Mouse (Mus musculus) adrenal gland, postnatal 4 days (tissue): ENCODE data around the gene Il11ra1. TPM values are rescaled to one million over a fixed set of nuclear protein-coding genes. Genes with fewer than 3 reads are reported as not detected.
"Not testable (repeated sequence)": the region's sequence is repeated elsewhere in the genome, so short reads cannot be mapped to it uniquely, and the experiment has no call there.

Experiments used
- DNase-seq, 2 experiments: peaks; one replicate each; pipeline ENCODE4 v3.0.0; 2021 to 2022; ENCODE audit warnings: low spot score in 2 of 2, mixed read lengths in 2 of 2
- long read RNA-seq, 2 experiments: library from polyadenylated mRNA; stranded (forward); transcript quantifications; one replicate each; pipeline ENCODE4 v2.0.0; 2021
- total RNA-seq, 2 experiments: library from RNA; stranded (reverse); gene quantifications; 2 replicates each; pipeline ENCODE4 v1.2.3; 2021

Il11ra1 gene
- total RNA-seq, result 10 to 100 TPM; 87.9 to 89.4 TPM
- long read RNA-seq, experiment 1, transcript Il11ra1-204 (13 exons, 1,768 nt), result minor isoform, 7 of 137 reads
- long read RNA-seq, experiment 1, transcript Il11ra1-201 (13 exons, 2,009 nt), result major isoform, 107 of 137 reads
- long read RNA-seq, experiment 1, partial matches to known transcripts, result 14 of 137 reads
- long read RNA-seq, experiment 1, other reads (novel, unspliced or antisense), result 9 of 137 reads
- long read RNA-seq, experiment 2, transcript Il11ra1-204 (13 exons, 1,768 nt), result minor isoform, 11 of 177 reads
- long read RNA-seq, experiment 2, transcript Il11ra1-201 (13 exons, 2,009 nt), result major isoform, 119 of 177 reads
- long read RNA-seq, experiment 2, partial matches to known transcripts, result 23 of 177 reads
- long read RNA-seq, experiment 2, other reads (novel, unspliced or antisense), result 23 of 177 reads

DNA sequence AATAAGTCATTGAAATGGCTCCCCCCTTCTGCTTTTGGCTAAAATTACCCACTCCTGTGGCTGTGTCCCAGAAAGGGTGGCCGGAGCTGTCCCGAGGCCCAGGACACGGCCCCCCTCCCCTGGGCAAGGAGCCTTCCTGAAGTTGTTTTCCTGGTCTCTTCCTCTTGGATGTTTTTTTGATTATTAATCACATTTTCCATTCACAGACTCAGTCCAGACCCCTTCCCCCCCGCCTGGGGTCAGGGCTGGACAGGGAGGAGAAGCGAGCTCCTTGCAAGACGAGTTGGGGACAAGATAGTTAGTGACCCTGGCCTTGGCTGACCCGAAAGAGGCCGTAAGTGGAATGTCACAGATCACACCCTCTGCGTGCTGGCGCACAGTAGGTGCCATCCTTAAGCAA is at the start of gene Il11ra1:
Gene Il11ra1 (plus strand): TSS at position 207 of the 400 bp plus-strand sequence.
- not testable (repeated sequence) for DNase-seq

DNA sequence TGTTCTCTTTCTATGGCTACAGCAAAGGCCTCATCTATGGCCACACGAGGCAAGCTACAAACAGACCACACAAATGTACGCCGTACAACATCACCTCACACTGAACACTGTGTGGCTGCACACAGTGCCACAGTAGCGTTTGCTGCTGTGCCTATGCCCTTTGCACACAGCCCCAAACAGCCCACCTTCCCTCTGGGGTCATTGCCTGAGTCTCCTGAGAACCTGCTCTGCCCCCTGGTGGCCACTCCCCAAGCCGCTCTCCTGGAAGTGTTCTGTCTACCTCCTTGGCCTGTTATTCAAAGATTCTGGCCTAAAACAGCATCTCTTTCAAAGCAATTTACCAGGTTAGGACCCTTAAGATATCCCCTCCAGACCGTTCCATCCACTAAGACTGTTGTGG is 46.5 kb upstream of the Il11ra1 start:
- DNase-seq, result peak in 1 of 2 experiments; percentile 44

DNA sequence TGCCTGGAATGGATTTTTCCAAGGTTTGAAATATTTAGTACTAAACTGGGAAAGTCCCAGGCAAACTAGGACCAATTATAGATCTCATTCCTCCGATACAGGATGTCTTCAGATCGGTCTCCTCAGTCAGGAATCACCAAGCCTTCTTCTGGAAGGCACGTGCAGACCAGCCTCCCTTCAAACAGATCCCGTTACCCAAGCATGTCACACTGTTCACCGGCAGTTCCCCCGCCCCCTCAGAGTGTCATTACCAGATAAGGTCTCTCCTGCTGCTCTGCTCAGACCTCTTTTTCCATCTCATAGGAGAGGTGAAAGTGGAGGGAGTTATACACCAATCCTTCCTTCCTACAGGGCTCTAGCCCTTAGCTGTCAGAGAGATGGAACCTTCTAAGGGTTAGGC is 46.1 kb upstream of the Il11ra1 start:
- DNase-seq, result no peak

GRCm38 (mm10) chr4:41654217-41654616 is 45.6 kb upstream of the Il11ra1 start:
- peak in 1 of 2 experiments; percentile 49 for DNase-seq

DNA sequence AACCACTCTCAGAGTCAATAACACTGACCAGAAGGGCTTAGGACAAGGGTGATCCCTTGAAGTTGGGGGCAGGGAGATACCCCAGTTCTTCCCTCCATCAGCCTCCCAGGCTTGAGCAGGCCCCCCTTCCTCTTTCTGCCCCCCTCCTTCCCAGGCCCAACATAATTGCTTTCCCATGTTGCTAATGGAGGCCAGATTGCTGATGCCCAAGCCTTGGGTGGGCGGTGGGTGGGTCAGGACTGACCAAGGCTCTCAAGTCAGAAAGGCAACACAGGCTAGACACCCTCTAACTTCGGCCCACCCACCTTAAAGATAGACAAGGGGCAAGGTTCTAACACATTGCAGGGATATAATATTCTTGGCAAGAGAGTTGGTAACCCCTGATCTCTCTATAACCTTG is 44.3 kb upstream of the Il11ra1 start:
- no peak for DNase-seq

GRCm38 (mm10) chr4:41658566-41659384 is 41.0 kb upstream of the Il11ra1 start:
- DNase-seq, result no peak

DNA sequence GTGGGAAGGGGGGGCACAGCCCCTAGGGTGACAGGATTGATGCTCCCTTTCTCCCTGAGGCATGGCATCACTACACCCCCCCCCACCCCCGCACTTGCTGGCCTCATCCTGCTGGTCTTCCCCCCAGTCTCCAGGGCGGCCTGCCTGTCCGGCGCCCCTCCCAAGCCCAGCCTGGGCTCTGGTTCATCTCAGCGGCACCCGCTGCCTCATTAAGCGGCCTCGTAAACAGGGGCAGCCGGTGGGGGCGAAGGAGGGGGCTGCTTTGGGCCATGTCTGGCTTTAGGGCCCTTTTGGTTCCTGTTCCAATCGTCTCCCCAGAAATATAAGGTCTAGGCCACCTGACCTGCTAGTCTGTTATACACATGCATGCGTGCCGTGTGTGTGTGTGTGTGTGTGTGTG is 40.2 kb upstream of the Il11ra1 start:
- DNase-seq, result no peak

GRCm38 (mm10) chr4:41660851-41661430 is 38.8 kb upstream of the Il11ra1 start:
- DNase-seq, result no peak

- DNase-seq, result no peak
Observed at GRCm38 (mm10) chr4:41662723-41663122, 37.1 kb upstream of the Il11ra1 start.

- no peak for DNase-seq
Observed at GRCm38 (mm10) chr4:41663614-41664013, 36.2 kb upstream of the Il11ra1 start.

DNA sequence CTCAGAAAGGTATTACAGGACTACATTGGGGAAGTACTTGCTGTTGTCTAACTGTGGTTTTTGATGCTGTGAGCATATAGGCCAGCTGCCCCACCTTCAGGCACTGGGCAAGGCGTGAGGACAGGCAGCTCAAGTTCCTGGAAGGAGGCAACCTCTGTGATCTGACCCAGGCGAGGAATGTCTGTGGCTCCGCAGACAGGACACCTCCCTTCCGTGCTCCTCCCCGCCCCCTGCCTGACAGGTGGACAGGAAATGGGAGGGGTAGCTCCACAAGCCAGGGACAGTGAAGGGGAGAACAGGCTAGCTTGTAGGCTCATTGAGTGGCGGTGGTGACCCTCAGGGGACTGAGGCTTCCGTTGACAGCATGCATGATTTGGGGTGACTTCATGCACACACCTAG is 35.3 kb upstream of the Il11ra1 start:
- no peak for DNase-seq

DNA sequence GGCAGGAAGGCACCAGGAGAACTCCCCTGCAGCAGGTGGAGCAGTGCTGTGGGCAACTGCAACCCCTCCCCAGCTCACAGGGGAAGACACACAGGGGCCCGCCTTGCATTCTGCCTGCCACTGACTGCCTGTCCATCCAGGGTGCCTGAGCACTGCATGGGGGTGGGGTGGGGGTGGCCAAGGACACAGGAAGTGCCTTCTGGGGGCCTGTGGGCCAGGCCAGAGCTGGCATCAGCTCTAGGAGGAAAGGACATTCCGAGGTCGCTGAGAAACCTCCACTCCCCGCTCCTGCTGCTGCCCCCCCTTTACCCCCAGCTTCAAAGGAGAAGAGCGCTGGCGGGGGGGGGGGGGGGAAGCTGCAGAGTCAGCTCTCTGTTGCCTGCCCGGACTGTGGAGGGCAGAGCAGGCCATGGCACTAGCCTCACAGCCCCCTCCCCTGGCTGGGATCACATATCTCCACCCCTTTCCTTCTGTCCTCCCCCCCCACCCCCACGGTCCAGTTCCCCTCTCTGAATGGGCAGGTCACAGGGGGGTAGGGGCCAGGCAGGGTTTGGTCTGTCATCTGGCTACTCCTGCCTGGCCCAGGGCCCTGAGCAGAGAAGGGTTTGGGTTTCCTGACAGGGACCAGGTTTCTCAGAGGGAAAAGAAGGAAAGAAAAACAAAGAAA is 34.6 kb upstream of the Il11ra1 start:
- peak in 1 of 2 experiments; percentile 35 for DNase-seq

GRCm38 (mm10) chr4:41666646-41667045 is 33.1 kb upstream of the Il11ra1 start:
- no peak for DNase-seq

DNA sequence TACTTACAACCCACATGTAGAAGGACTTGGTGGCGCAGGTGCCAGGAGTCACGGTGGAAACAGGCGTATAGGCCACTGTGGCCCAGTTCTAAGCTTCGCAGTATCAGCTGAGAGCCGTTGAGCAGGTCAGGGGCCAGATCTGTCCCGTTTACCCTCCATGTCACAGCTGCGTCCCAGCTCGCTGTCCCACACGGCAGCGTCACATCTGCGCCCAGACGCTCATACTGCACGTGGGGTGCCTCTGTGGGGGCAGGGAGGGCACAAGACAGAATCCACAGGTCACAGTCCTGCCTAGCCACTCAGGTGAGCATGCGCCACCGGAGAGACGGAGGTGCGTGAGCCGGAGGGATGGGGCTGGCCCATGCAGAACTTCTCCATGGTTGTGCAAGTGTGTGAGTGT is 29.0 kb upstream of the Il11ra1 start:
- no peak for DNase-seq

- DNase-seq, result no peak
Observed at GRCm38 (mm10) chr4:41671500-41671899, 28.3 kb upstream of the Il11ra1 start.

- no peak for DNase-seq
Observed at GRCm38 (mm10) chr4:41671963-41672480, 27.8 kb upstream of the Il11ra1 start.

DNA sequence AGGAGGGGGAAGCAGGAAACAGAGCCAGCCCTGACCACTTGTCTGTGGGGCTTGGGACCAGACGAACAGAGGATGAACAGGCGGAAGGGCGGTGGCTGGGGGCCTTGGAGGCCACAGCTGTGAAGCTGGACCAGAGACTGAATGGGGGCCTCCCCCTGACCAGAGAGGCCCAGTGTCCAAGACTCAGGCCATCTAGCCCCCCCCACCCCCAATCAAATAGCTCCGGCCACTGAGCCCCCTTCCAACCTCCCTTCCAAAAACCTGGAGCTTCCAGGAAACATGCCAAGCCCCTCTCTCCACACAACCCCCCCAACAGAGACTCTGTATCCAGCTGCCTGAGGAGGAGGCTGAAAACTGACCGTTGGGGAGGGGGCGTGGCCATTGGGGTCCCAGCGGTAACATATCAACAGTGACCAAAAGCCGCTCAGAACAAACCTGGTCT is 27.2 kb upstream of the Il11ra1 start:
- no peak for DNase-seq

DNA sequence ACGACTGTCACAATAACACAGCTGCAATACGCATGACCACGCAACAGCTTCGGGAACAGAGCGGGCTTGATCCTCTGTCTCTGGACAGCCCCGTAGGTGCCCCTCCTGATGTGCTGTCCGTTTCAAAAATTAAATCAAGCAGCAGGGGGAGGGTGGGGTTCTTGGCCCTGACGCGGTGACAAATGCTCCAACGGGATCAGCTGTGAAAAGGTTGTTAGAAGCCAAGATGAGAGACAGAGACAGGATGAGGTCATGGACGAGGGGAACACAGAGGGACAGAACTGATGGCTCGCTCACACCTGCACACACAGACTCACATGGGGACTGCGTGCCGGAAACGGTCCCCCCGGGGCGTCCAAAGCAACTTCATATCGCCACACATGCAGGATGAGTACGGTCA is 26.6 kb upstream of the Il11ra1 start:
- DNase-seq, result no peak

DNA sequence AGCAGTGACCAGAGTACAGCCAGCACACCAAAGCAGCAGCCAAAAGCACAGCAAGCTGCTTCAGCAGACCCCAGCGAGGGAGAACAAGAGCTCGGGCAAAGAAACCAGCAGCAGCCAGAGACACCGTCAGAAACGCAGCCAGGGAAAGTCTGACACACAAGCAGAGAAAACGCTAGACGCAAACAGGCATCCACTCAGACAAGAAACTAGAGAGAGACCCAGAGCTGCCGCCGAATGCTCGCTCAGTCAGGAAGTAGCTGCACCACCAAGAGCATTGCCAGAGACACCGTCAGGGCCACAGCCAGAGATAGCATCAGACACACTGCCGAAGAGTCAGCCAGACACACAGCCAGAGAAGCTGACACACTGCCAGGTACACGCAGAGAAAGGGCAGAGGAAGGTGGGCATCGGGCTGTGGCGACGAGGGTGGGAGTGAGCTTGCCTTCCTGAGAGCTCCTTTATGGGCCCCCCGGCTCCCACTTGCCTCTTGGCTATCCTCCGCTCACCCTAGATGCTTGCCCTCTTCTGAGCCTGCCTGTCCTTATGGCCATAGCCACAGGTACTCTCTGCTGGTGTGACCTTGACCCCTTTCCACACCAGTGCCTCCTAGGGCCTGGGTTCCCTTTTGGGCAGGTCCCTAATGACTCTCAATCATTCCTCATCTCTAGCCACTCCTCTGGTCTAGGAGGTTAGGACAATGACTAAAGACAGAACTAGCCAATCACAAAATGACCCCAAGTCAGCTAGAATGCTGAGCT is 23.4 kb upstream of the Il11ra1 start:
- no peak for DNase-seq

DNA sequence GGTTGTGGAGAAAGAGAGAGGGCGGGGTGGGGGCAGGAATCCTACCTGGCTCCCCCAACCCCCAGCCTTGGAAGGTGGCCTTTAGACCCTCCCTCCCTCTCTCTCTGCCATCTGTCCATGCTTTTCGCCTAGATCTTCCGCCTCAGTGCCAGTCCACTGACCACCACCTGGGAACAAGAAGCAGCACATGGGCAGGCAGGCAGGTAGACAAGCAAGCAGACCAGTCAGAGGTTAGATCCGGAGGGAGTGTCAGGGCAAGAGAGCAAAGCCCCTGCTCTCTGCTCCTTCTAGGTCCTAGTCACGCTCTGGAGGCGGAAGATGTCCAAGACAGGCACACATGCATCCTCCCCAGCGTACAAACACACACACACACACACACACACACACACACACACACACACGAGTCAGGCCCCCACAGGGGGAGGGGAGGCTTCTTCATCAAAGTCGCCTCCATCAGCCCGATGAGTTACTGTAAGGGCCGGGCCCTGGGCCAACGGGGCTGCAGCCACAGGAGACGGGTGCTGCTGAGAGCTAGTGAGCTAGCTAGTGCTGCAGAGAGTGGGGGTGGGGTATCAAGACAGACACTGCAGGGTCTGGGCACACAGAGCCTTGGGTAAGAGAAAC is 22.7 kb upstream of the Il11ra1 start:
- peak in 1 of 2 experiments; percentile 54 for DNase-seq
